Mouse (Mus musculus) mouse trophoblast stem cell (cell line): Measurements from ENCODE around the gene Fgd1.

Source experiments
- in situ Hi-C, 2 experiments: fragments of 300-500 bp; cut with MseI, MboI; formaldehyde crosslinking; loops; 2 replicates in 1 of 2; 3 replicates in 1 of 2; pipeline ENCODE4 v1.15.1; 2025

Gene Fgd1

DNA sequence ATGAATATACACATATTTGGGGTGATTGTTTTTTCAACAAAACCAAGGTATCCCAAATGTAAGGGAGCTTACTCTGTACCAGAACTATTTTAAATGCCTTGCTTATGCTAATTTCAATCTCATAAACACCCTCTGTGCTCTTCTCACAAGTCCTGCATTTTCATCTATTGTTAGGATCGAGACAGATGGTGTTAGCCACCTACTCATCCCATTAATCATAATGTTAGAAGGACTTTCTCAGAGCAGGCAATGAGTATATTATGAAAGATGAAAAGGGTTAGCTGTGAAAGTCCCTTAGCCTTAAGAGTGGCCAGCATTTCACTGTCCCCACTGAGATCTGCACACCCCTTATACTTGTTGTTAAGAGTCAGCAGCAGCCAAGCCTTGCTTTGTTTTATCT, 41.5 kb downstream of the Fgd1 start:
- in situ Hi-C loops = no loop called here

DNA sequence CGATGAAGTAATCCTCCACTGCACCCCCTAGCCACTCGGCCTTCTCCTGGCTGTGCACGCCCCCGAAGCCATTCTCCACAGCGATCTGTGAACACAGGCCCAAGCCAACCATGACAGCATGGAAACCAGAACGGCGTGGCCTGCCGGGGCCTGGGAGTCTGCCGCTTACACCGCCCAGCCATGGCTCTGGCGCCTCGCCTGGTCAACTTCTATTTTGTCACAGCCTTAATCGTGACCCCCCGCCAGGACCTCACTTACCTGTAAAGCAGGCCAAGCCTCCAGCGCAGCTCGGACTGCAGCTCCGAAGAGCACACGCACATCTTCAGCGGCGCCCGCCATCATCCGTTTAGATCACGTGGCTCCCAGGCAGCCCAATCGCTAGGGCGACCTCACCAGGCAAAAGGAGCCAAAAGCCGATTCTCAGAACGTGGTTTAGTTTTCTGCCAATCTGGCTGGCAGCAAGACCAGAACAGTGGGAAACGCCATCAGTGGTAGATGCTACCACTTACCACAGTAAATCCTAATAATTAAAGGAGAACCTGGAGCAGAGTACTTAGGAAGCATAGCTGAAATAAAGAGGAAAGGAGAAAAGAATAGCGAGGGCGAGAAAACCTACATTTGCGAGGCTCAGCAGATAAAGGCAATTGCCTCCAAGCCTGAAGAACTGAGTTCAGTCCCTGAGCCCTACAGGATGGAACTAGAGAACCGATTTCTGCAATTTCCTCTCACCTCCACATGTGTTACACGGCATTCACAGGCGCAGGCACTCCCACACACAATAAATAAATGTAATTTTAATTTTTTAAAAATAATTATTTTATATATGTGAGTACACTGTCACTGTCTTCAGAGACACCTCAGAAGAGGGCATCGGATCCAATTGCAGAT, 50.5 kb downstream of the Fgd1 start, which contains the start of gene Tsr2:
TSS of gene Tsr2 (minus strand) at position 373 of the 888 bp plus-strand sequence.
- in situ Hi-C loops = no loop called here

GRCm38 (mm10) chrX:151107301-151108067, 61.5 kb downstream of the Fgd1 start:
- in situ Hi-C loops = no loop called here

GRCm38 (mm10) chrX:151116795-151117194, 70.8 kb downstream of the Fgd1 start:
- in situ Hi-C loops = loop anchor here in 1 of 2 experiments (10.0 kb wide), 1 partner anchor 152 kb away; no protein-coding TSS in a partner anchor

DNA sequence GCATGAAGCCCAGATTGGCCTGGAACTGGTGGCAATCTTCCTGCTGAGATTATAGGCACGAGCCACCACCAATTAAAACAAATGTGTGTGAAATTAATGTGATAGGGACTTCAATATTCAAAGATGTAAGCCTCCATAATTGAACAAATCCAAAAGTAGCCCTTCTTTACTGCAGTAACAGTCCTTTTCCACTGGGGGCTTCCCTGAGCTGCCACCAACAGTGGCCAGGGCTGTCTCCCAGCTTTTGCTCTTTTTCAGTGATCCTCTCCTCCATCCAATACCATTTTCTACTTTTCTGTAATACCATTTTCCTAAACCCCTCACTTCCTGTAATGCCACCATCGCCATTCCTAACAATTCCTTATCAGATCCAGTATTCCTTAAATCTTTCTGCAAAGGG, 71.5 kb downstream of the Fgd1 start:
- in situ Hi-C loops = loop anchor here in 1 of 2 experiments (10.0 kb wide), 1 partner anchor 153 kb away; no protein-coding TSS in a partner anchor

GRCm38 (mm10) chrX:151123933-151124332, 78.0 kb downstream of the Fgd1 start:
- in situ Hi-C loops = no loop called here

DNA sequence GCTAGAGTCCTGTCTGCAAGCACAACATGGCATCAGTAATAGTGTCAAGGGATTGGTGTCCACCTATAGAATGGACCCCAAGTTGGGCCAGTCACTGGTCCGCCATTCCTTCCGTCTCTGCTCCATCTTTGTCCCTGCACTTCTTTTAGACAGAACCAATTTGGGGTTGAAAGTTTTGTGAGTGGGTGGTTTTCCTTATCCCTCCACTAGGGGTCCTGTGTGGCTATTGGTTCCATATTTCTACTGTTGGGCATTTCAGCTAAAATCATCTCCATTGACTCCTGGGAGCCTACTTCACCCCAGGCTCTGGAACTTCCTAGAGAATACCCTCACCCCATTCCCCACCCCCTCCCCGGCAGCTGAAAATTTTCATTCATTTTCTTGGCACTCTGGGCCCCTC, 84.5 kb downstream of the Fgd1 start:
- in situ Hi-C loops = no loop called here

GRCm38 (mm10) chrX:151132785-151133184, 86.8 kb downstream of the Fgd1 start:
- in situ Hi-C loops = no loop called here
